ENCODE assay signal across 13 mouse cellular contexts in the genomic region with DNA sequence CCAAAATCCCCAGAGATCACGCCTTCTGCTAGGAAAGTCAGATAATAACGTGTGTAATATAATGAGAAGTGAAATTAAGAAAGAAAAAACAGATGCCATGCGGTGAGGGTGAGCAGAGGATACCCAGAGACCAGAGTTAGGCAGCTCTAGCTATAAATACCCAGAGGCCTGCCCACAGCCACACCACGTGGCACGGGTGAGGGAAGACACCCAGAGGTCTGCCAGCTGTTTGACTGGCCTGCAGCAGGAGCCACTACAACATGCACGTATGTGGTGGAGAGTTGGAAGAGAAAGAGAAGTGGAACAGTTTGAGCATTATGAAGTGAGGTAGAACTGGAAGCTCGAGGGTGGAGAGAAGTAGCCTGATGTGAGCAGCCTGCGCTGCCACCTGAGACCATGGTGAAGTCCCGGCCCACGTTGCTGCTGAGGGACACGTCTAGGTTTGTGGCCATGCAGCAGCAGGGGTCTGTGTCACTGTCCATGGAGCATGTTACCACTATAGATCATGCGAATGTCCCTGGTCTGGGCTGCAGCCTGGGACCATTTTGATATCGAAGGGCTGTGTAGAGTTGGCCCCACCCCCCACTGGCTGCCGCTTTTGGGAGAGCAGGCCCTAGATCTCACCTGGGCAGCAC.
DNase-seq lines count a peak whose midpoint lies in the region.
"Had no signal": no experiment of that assay in that cellular context is flagged by ENCODE, and none has a peak within 500 bp of the region (broad histone marks: within the 10 kb centered on the region; RNA-seq: fewer than 3 reads in every experiment).

No protein-coding gene starts in this region.

- no peaks in the 10 kb centered on the region; the same call in 1 of the 2 replicates for H3K4me1 ChIP-seq in heart, embryonic 10.5 days
- H3K4me1 ChIP-seq: forebrain, embryonic 10.5 days had no signal

- H3K27me3 ChIP-seq in heart, embryonic 10.5 days (ENCODE audit: insufficient read depth, poor library complexity, severe bottlenecking) = no peaks in the 10 kb centered on the region
- H3K27me3 ChIP-seq in splenic B cell, adult 2 months (ENCODE audit: control insufficient read depth, insufficient read depth, low read length, poor library complexity, severe bottlenecking) = no peaks in the 10 kb centered on the region

- no peaks in the 10 kb centered on the region for H3K9me3 ChIP-seq in heart, embryonic 10.5 days

- DNase-seq in heart, embryonic 10.5 days (ENCODE audit: low spot score) = peak; percentile 71
- DNase-seq in heart, postnatal 4 days = no peak
- DNase-seq in thymus, postnatal 14 days = peak; percentile 10
- DNase-seq in thymus, postnatal 4 days = no peak
- peak; percentile 52 to 54 for DNase-seq in heart, postnatal 10 days
- DNase-seq in splenic B cell, adult 2 months (ENCODE audit: low read depth, low spot score) = peak; percentile 62
- no peak for DNase-seq in left cerebral cortex, adult 11 months (ENCODE audit: low spot score)
- DNase-seq in right cerebral cortex, adult 18-20 months = no peak
- DNase-seq: adrenal gland, postnatal 25 days; cerebellum, adult 18-20 months; lung, postnatal 4 days had no signal

- intact Hi-C loops in heart, postnatal 10 days (cut with DNase I) = no loop called here

- H3K27ac ChIP-seq in heart, embryonic 10.5 days = no peak overlapping the region
- H3K27ac ChIP-seq: forebrain, embryonic 10.5 days; liver, embryonic 14.5 days had no signal

- WGBS in heart, embryonic 10.5 days = 87% methylated on average over 14 of the region's 14 CpGs

- H3K36me3 ChIP-seq in heart, embryonic 10.5 days = no peaks in the 10 kb centered on the region
- H3K36me3 ChIP-seq in splenic B cell, adult 2 months (ENCODE audit: control insufficient read depth, insufficient read depth, low read length, poor library complexity, severe bottlenecking) = no peaks in the 10 kb centered on the region
- H3K36me3 ChIP-seq: forebrain, embryonic 10.5 days had no signal

- no peak overlapping the region for H3K4me3 ChIP-seq in heart, embryonic 10.5 days
- H3K4me3 ChIP-seq: forebrain, embryonic 10.5 days had no signal

Comparison
In these comparisons a context has a peak if more than half of its experiments do, and no peak if none do; other contexts are left out.
1. DNase-seq: peak in heart, embryonic 10.5 days (single experiment), thymus, postnatal 14 days (single experiment), heart, postnatal 10 days (2 of 2) and splenic B cell, adult 2 months (single experiment); none in heart, postnatal 4 days (single experiment), thymus, postnatal 4 days (single experiment), left cerebral cortex, adult 11 months (single experiment) and right cerebral cortex, adult 18-20 months (single experiment).